Mouse (Mus musculus) left cerebral cortex, postnatal 25 days (tissue): ENCODE measurements around the gene Kmt2e. TPM values are rescaled to one million over a fixed set of nuclear protein-coding genes. Genes with fewer than 3 reads are reported as not detected.

ENCODE experiments used
- DNase-seq, 2 experiments: peaks; one replicate each; pipeline ENCODE4 v3.0.0; 2022; ENCODE audit warnings: low spot score in 2 of 2, mixed read lengths in 1 of 2
- intact Hi-C: fragments of 180-260 bp; cut with DNase I; formaldehyde crosslinking; loops from one replicate; pipeline ENCODE4 v1.15.1; 2025
- total RNA-seq, 2 experiments: library from RNA; stranded (reverse); gene quantifications; 2 replicates each; pipeline ENCODE4 v1.2.3; 2021

The Kmt2e gene
- total RNA-seq, 2 experiments from 2014 or later: 87.4 to 98.5 TPM

DNA sequence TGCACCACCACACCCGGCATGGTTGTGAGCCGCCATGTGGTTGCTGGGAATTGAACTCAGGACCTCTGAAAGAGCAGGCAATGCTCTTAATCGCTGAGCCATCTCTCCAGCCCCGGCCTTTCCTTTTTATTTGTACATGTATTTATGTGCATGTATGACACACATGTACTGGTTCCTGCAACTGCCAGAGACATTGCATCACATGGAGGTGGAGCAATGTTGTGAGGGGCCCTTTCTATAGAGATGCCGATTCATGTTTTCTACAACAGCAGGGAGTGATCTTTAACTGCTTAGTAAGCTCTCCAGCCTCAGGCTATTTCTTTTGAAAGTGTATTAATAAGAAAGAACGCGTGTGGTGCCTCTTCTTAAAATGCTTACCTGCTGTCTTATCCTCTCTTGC lies 49.6 kb downstream of the Kmt2e start:
- intact Hi-C loops: no loop called here
- DNase-seq: no peak

DNA sequence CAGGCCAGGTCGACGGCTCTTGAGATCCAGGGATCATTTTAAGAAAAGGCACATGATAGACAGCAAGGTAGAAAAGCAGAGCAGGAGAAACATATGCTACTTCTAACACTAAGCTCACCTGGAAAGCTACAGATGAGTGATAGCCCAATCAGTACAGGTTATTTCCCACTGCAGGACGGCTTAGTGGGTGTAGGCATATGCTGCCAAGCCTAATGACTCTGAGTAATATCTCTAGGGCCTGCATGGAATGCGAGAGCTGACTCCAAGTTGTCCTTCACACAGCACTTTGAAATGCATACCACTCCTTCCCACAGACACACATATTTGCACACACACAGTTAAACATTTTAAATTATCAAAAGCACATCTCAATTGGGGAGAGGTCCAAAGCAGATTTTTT lies 55.0 kb downstream of the Kmt2e start:
- intact Hi-C loops: no loop called here
- DNase-seq: no peak

DNA sequence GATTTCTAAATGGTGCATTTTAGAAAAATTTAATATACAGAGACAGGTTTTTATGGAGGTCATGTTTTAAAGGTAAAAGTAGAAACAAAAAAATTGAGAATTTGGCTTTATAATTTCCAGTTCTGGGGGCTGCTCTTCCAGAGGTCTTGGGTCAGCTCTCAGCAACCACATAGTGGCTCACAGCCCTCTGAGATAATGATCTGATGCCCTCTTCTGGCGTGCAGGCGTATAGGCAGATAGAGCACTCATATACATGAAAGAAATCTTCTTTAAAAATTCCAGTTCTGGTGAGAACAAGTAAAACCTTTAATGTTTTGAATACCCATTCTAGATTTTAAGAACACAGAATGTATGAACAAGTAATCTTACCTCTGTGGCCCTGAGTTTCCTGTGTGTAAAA lies 56.6 kb downstream of the Kmt2e start:
- no peak for DNase-seq
- intact Hi-C loops: no loop called here

DNA sequence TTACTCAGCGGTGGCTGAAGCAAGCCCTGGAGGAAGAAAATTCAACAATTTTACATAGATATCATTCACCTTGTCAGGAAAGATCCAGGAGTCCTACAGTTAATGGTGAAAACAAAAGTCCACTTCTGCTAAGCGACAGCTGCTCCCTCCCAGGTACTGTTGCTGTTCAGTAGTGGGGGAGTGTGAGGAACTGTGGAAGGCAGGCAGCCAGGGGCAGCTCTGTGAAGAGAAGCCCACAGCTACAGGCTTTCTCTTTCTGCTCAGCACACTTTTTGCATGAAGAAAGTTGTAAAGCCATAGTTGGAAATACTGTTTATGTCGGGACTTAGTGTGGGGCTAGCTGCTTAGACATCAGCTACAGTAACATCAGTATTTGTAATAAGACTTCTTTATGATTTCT lies 62.2 kb downstream of the Kmt2e start:
- intact Hi-C loops: no loop called here
- DNase-seq: no peak

DNA sequence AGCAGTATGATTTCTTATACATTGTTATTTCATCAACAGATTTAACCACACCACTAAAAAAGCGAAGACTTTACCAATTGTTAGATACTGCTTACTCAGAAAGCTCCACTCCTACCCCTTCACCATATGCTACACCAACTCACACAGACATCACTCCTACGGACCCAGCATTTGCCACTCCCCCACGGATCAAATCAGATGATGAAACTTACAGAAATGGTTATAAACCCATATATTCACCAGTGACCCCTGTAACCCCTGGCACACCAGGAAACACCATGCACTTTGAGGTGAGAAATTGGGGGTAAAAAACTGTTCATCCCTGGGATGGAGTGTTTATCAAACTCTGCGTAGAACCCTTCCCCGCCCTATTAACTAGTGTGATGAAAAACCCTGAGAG lies 62.7 kb downstream of the Kmt2e start:
- no peak for DNase-seq
- intact Hi-C loops: no loop called here

DNA sequence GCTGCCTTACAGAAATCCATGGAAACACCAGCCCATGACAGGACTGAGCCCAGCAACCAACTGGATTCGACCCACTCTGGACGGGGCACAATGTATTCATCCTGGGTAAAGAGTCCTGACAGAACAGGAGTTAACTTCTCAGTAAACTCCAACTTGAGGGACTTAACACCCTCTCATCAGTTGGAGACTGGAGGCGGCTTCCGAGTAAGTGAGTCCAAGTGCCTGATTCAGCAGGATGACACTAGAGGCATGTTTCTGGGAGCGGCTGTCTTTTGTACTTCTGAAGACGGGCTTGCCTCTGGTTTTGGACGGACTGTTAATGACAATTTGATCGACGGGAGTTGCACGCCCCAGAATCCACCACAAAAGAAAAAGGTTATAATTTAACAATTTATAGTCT lies 63.7 kb downstream of the Kmt2e start:
- intact Hi-C loops: no loop called here
- DNase-seq: peak in 1 of 2 experiments; percentile 70

DNA sequence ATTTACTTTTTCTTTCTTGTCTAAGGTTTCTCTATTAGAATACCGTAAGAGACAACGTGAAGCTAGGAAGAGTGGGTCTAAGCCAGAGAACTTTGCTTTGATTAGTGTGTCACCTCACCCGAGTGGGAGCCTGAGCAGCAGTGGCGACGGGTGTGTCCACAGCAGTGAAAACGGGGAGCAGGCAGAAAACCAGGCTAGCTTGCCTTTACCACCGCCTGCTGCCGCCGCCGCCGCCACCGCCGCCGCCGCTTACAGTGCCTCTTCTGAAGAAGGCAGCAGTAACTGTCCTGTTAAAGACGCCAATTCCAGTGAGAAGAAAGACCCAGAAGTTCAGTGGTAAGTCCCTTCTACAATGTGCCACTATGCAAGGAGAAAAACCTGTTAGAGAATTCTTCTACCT lies 65.0 kb downstream of the Kmt2e start:
- no peak for DNase-seq
- intact Hi-C loops: no loop called here

DNA sequence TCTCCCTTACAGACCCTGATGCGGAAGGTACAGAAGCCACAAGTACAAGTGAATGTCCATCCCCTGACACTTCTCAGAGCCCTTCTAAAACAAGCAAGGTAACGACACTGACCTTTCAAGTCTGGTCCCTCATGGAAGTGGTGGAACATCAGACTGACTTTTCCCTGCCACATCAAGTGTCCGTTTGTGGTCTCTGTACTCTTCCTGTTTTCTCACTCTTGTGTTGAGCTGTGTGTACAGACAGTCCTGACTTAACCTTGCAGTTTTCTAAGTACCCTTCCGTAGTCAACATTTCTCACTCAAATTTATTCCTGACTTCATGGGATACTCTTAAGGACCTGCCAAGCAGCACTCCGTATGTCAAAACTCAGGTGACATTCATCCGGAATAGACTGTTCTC lies 66.5 kb downstream of the Kmt2e start:
- no peak for DNase-seq
- intact Hi-C loops: loop anchor here (10.0 kb wide), 1 partner anchor 254 kb away; no protein-coding TSS in a partner anchor

- peak in 1 of 2 experiments; percentile 82 for DNase-seq
- intact Hi-C loops: loop anchor here (10.0 kb wide), 1 partner anchor 253 kb away; no protein-coding TSS in a partner anchor
Measured at GRCm38 (mm10) chr5:23501582-23502316, 67.5 kb downstream of the Kmt2e start.

DNA sequence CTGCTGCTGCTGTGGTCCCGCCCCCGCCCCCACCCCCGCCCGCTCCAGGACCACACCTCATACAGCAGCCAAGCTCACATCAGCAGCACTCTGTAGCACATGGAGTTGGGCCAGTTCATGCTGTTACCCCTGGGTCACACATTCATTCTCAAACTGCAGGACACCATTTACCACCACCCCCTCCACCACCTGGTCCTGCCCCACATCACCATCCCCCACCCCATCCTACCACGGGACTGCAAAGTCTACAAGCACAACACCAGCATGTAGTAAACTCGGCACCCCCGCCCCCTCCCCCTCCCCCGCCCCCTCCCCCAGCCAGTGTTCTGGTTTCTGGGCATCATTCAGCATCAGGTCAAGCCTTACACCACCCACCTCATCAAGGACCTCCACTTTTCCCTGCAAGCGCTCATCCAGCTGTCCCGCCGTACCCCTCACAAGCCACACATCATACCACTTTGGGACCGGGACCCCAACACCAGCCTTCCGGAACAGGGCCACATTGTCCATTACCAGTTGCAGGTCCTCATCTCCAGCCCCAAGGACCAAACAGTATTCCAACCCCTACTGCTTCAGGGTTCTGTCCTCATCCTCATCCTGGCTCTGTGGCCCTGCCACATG lies 68.2 kb downstream of the Kmt2e start:
- DNase-seq: no peak
- intact Hi-C loops: loop anchor here (10.0 kb wide), 1 partner anchor 252 kb away; no protein-coding TSS in a partner anchor

GRCm38 (mm10) chr5:23505578-23505977 lies 71.3 kb downstream of the Kmt2e start:
- intact Hi-C loops: loop anchor here (5.0 to 10.0 kb wide), 2 partner anchors 112 to 249 kb away; no protein-coding TSS in a partner anchor
- DNase-seq: no peak

- intact Hi-C loops: loop anchor here (5.0 to 10.0 kb wide), 2 partner anchors 110 to 248 kb away; no protein-coding TSS in a partner anchor
- no peak for DNase-seq
Measured at GRCm38 (mm10) chr5:23507210-23507609, 73.0 kb downstream of the Kmt2e start.

DNA sequence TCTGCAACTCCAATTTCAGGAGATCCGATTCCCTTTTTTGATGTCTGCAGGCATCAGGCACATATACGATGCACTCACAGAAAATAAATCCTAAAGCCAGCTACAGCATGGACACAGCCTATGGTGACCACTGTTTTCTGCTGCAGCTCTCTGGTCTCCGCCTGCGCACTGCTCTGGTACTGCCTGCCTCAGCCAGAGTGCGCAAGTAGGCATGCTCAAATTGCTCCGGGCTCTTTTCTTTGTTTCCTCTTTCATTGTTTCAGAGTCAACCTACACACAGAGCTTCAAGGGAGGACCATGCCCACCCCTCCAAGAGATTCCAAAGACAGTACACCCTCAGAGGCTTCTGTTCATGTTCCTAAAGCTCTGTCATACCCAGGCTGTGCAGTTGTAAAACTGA lies 74.4 kb downstream of the Kmt2e start:
- DNase-seq: no peak
- intact Hi-C loops: loop anchor here (5.0 to 10.0 kb wide), 2 partner anchors 109 to 246 kb away; no protein-coding TSS in a partner anchor

- intact Hi-C loops: no loop called here
- DNase-seq: no peak
Measured at GRCm38 (mm10) chr5:23511456-23511855, 77.2 kb downstream of the Kmt2e start.

- intact Hi-C loops: no loop called here
Measured at GRCm38 (mm10) chr5:23512556-23512955, 78.3 kb downstream of the Kmt2e start.

DNA sequence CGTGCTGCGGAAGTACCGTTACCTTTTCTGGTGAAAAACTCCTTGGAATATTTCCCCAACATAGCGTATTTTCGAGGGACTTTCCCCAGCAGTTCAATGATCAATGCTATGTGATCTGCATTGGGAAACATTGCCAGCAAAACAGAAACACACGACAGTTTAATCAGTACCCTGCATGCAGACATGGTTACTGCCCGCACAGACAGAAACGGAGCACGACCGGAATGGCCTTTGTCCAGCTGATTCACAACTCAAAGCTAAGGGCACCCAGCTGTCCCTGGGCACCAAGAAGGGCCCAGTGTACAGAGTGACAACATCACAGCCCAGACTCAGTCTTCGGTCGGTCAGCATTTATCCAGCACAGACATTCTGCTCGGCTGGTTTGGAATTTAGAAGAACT lies 79.2 kb downstream of the Kmt2e start:
- no peak for DNase-seq
- intact Hi-C loops: no loop called here

More at GRCm38 (mm10) chr5:23512556-23512955, 78.3 kb downstream of the Kmt2e start:
- no peak for DNase-seq

DNA sequence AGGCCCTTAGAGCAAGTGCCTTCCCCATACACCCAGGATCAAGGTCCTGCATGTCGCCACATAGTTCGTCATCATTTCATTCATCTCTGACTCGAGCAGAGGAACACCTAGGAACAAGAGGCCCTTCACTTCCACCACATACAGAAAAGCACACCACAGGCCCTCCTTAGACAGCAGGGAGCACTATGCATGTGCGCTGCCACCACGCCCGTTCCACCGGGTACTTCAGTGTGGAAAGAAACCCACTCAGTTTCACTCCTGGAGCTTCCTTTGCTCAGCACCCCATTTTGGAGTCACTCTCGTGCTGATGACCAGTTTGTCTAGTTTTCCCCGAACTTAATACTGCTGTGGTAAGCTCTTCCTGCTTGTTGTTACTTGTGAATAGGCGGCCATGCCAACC lies 80.8 kb downstream of the Kmt2e start:
- DNase-seq: no peak

GRCm38 (mm10) chr5:23516962-23517361 lies 82.7 kb downstream of the Kmt2e start:
- DNase-seq: no peak
- intact Hi-C loops: no loop called here

More for the DNA sequence above, 80.8 kb downstream of the Kmt2e start:
- intact Hi-C loops: no loop called here

DNA sequence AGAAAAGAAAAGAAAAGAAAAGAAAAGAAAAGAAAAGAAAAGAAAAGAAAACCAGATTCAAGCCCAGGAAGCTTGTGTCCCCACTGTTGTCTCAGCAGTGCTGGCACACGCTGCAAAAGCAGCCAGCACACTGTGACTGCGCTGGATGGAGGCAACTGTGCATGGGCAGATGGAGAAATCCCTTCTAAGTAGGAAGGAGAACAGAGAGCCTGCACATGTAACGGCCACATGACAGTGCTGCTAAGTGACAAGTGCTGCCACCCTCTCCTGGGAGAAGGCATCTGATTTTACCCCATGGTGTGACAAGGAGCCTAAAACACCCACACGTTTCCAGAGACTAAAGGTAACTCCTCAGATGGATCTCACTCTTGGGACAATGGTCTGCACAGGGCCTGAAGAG lies 83.6 kb downstream of the Kmt2e start:
- DNase-seq: peak; percentile 71 to 92
- intact Hi-C loops: no loop called here

GRCm38 (mm10) chr5:23518673-23519072 lies 84.4 kb downstream of the Kmt2e start:
- no peak for DNase-seq
- intact Hi-C loops: loop anchor here (1.0 kb wide), 1 partner anchor 13 kb away; no protein-coding TSS in a partner anchor

DNA sequence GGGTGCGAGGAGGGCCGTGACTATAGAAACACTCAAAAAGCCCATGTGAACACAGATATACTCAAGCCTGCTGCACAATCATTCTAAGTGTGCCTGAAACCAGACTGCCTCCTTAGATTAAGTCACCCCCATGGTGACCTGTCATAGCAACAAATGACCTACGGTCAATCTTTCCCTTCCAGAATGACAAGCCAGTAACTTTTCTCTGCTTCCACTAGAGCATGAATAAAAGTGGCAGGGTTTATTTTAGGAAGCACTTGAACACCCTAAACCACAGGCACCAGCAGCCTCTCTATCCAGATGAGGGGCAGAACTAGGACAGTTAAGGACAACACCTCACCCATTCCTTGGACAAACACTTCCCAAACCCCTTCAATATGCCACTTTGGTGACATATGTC lies 85.4 kb downstream of the Kmt2e start:
- intact Hi-C loops: loop anchor here (1.0 kb wide), 1 partner anchor 12 kb away; no protein-coding TSS in a partner anchor
- DNase-seq: no peak
